7 mouse cellular contexts compared by ENCODE assay signal in the genomic region with DNA sequence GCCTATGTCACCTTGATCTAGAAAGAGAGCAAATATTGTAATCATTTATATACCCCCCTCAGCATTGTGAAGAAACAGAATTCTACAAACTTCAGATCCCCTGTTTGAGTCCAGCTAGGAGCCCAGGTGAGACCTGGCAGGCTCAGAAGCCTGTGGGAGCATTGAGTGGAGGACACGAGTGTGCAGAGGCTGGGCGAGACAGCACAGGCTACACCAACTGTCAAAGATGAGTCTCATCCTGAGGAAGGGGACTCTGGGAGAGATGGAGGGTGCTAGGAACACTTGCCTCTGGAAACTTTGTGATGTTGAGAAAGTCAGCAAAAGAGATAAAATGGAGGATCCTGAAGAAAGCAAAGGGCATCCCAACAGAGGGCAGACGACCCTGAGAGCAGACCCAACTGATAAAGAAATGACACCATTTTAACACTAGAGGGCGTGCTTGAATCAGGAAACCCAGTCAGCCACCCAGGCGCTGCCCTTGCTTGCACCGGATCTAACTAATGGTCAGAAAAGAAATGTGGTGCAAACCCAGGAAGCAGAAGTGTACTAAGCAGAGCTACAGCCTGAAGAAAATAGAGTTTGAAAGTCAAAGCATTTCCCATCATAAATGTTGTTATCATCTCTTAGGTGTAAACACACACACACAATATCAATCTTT. TPM values are rescaled to one million over a fixed set of nuclear protein-coding genes. Genes with fewer than 3 reads are reported as not detected.
DNase-seq lines count a peak whose midpoint lies in the region; ATAC-seq lines count a peak whose summit lies in the region.

No protein-coding gene starts in this region.

- no peaks in the 10 kb centered on the region for H3K36me3 ChIP-seq in forebrain, embryonic 15.5 days
- H3K36me3 ChIP-seq in hindbrain, embryonic 13.5 days: no peaks in the 10 kb centered on the region

- DNase-seq in R1 (ENCODE audit: low read depth, low spot score): peak; percentile 66
- peak; percentile 4 for DNase-seq in c-Kit-positive CD71-positive TER-119-positive erythroid progenitor cells, embryonic 14.5 days (ENCODE audit: low spot score)
- peak; percentile 54 for DNase-seq in layer of hippocampus, adult 9-11 months
- DNase-seq in lung, postnatal 14 days: peak; percentile 66
- peak; percentile 53 to 55 for DNase-seq in right cerebral cortex, adult 2 months (ENCODE audit: low spot score in 2 of 2)

- peak; percentile 66 for ATAC-seq in forebrain, embryonic 15.5 days (replicated peaks)
- peak; percentile 68 for ATAC-seq in hindbrain, embryonic 13.5 days (ENCODE audit: low FRiP score)

- no peaks in the 10 kb centered on the region for H3K27me3 ChIP-seq in forebrain, embryonic 15.5 days
- H3K27me3 ChIP-seq in hindbrain, embryonic 13.5 days: no peaks in the 10 kb centered on the region

- no peak overlapping the region for H3K9ac ChIP-seq in forebrain, embryonic 15.5 days (replicated peaks)
- H3K9ac ChIP-seq in hindbrain, embryonic 13.5 days: no peak overlapping the region

- no peak overlapping the region for H3K4me3 ChIP-seq in forebrain, embryonic 15.5 days
- no peak overlapping the region for H3K4me3 ChIP-seq in hindbrain, embryonic 13.5 days

- no peaks in the 10 kb centered on the region for H3K9me3 ChIP-seq in forebrain, embryonic 15.5 days
- H3K9me3 ChIP-seq in hindbrain, embryonic 13.5 days: no peaks in the 10 kb centered on the region

- H3K4me2 ChIP-seq in forebrain, embryonic 15.5 days (replicated peaks): no peak overlapping the region
- no peak overlapping the region for H3K4me2 ChIP-seq in hindbrain, embryonic 13.5 days

- no peak overlapping the region for H3K27ac ChIP-seq in forebrain, embryonic 15.5 days (replicated peaks)
- no peak overlapping the region for H3K27ac ChIP-seq in hindbrain, embryonic 13.5 days

- H3K4me1 ChIP-seq in forebrain, embryonic 15.5 days: no peaks in the 10 kb centered on the region
- 0 out of 2 replicates have a peak, but pooled peaks cover 5% of the 10 kb centered on the region for H3K4me1 ChIP-seq in hindbrain, embryonic 13.5 days (replicated peaks)

- WGBS in forebrain, embryonic 15.5 days: 32% methylated on average over 6 of the region's 6 CpGs
- 33% methylated on average over 6 of the region's 6 CpGs for WGBS in hindbrain, embryonic 13.5 days

RNA-seq across cellular contexts. Expression of a gene that starts 24.5 kb away (rescaled TPM):
- 8.5 and 12.4 TPM in 2 replicates for polyA plus RNA-seq in forebrain, embryonic 15.5 days (2015; fragmentation: Nextera tagmentation; extraction: Ambion mirVana)
- 14.7 and 15.4 TPM in 2 replicates for polyA plus RNA-seq in hindbrain, embryonic 13.5 days (2015; fragmentation: Nextera tagmentation; extraction: Ambion mirVana)

Comparison
In these comparisons a context has a peak if more than half of its experiments do, and no peak if none do; other contexts are left out.
1. DNase-seq: peak in every context shown above with its lines; median percentile 66 in R1; 66 in lung, postnatal 14 days; 54 in layer of hippocampus, adult 9-11 months; 54 in right cerebral cortex, adult 2 months; 4 in c-Kit-positive CD71-positive TER-119-positive erythroid progenitor cells, embryonic 14.5 days.